Mouse (Mus musculus) right cerebral cortex, adult 18-20 months (tissue): ENCODE measurements at regions not wholly inside any gene's neighbourhood (a gene's known extent, or its start where the extent isn't known, plus 50 kb on each side); places are given as distances from the start of the nearest gene placed in this dataset.

ENCODE experiments used
- DNase-seq: peaks from one replicate; pipeline ENCODE4 v3.0.0; 2022; ENCODE audit warnings: mixed read lengths

GRCm38 (mm10) chr13:37148627-37149026, 98.6 kb upstream of the F13a1 start:
- no peak for DNase-seq

GRCm38 (mm10) chr13:37147790-37148189, 97.7 kb upstream of the F13a1 start:
- DNase-seq: peak; percentile 16

GRCm38 (mm10) chr13:37142812-37143211, 92.8 kb upstream of the F13a1 start:
- DNase-seq: no peak

- peak; percentile 28 for DNase-seq
Observed at GRCm38 (mm10) chr13:37135115-37135514, 85.1 kb upstream of the F13a1 start.

GRCm38 (mm10) chr13:37134518-37134917, 84.5 kb upstream of the F13a1 start:
- DNase-seq: no peak

- peak; percentile 53 for DNase-seq
Observed at GRCm38 (mm10) chr13:37130637-37131036, 80.6 kb upstream of the F13a1 start.

- no peak for DNase-seq
Observed at GRCm38 (mm10) chr13:37121602-37122001, 71.6 kb upstream of the F13a1 start.

GRCm38 (mm10) chr13:37120219-37120618, 70.2 kb upstream of the F13a1 start:
- no peak for DNase-seq

- no peak for DNase-seq
Observed at GRCm38 (mm10) chr13:37114324-37114723, 64.3 kb upstream of the F13a1 start.

- DNase-seq: no peak
Observed at GRCm38 (mm10) chr13:37111747-37112146, 61.7 kb upstream of the F13a1 start.

GRCm38 (mm10) chr13:37107721-37108120, 57.7 kb upstream of the F13a1 start:
- no peak for DNase-seq

- DNase-seq: no peak
Observed at GRCm38 (mm10) chr13:37106009-37106408, 56.0 kb upstream of the F13a1 start.

- no peak for DNase-seq
Observed at GRCm38 (mm10) chr13:37104410-37105294, 54.6 kb upstream of the F13a1 start.

GRCm38 (mm10) chr13:37103741-37104296, 53.8 kb upstream of the F13a1 start:
- DNase-seq: peak; percentile 13

GRCm38 (mm10) chr13:37101755-37102154, 51.7 kb upstream of the F13a1 start:
- no peak for DNase-seq
